Mouse (Mus musculus) urinary bladder, postnatal 4 days (tissue): ENCODE results near the gene Chmp5.
A peak's percentile ranks its signal among the peaks of the same experiment; 100 is the strongest.
"Not testable (repeated sequence)": the region's sequence is repeated elsewhere in the genome, so short reads cannot be mapped to it uniquely, and the experiment has no call there.

Experiments
- DNase-seq, 2 experiments: peaks; one replicate each; pipeline ENCODE4 v3.0.0; 2021 to 2022; ENCODE audit warnings: low spot score in 2 of 2

Chmp5 gene

DNA sequence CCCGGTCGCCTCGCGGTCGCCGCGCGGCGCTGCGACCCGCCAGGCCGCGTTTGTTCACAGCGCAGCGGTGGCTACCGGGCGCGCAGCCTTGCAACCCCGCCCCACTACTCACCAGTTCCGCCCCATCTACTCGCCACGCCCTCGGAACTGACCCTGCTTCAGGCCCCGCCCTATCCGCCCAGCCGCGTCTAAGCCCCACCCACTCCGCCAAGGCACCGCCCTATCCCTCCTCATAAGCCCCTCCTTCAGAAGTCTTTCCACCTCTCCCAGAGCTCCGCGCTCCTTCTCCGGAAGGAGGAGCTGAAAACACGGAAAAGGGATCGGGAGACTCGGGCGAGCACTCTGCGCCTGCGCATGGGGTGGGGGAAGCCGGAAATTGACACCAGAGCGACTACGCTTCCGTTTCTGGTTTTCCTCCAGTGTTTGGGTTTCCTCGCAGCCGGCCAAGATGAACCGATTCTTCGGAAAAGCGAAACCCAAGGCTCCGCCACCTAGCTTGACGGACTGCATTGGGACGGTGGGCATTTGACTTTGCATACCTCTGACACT lies at the start of gene Chmp5, which contains the start of gene Bag1:
Gene Chmp5 (plus strand): TSS at position 248 of the 549 bp plus-strand sequence.
Gene Bag1 (minus strand): TSS at position 135 of the 549 bp plus-strand sequence.
- DNase-seq: peak; percentile 99

DNA sequence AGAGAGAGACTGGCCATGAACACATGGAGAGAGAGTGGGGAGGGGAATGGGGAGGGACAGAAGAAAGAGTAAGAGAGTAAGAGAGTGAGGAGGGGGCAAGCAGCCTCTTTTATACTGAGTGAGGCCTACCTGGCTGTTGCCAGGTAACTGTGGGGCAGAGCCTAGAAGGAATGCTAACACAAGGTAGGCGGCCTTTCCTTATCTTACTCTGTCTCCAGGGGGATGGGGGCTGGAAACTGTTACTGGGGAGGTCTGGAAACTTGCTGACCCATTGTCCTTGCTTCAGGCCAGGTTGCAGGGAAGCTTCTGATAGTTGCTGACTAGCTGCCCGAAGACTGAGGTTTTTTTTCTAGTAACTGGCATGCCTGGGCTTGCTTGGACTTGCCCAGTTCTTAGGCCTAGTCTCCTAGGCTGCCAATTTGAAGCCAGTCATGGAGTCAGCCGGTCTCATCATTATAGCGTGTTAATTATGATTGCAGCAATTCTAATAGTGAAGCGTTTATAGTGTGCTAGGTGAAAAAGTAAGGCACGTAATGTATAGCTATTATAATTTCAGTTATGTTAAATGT lies 49.6 kb upstream of the Chmp5 start:
- no peak for DNase-seq

DNA sequence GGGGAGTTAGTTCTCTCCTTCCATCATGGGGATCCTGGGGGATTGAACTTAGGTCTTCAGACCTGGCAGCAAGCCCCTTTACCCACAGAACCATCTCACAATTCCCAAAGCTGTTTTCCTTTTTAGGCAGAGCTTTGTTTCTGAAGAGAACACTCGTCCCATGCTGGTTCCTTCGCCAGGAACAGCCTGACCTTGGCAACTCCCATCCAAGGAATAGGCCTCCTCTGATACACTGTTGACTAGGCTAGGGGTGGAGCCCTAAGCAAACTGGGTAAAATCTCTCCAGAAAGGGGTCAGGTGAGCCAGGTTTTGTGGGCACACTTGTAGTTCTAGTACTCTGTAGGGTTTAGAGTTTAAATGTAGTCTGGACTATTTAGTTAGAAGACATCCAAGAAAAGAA lies 48.9 kb upstream of the Chmp5 start:
- no peak for DNase-seq

DNA sequence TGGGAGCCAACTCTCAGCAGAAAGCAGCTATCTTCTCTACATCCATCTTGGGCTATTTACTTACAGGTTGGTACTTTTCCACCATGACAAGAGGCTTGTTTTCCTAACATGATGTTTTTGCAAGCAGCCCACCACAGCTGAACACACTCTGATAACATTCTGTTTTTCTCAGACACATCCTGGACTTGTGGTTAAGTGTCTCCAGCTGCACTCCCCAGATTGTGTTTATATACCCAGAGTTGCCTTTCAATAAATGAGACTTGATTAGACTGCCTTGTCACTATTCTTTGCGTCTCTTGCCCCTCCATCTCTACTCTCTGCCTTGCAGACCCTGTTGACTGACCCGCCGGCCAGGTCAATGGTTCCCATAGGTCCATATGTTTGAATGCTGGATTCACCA lies 48.1 kb upstream of the Chmp5 start:
- no peak for DNase-seq

DNA sequence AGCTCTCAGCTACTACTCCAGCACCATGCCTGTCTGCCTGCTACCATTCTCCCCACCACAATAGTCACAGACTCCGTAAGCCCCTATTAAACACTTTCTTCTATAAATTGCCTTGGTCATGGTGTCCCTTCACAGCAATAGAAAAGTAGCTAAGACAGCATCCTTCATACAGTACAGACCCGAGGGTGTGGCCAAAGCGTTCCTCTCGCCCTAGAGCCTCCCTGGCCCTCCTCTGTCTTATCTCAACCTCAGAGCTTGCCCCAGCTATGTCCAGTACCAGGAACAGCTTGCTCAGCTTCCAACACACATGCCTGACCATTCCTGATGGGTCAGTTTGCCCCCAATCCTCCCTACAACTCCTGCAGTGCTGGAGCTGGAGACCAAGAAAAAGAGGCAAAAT lies 47.6 kb upstream of the Chmp5 start:
- no peak for DNase-seq

DNA sequence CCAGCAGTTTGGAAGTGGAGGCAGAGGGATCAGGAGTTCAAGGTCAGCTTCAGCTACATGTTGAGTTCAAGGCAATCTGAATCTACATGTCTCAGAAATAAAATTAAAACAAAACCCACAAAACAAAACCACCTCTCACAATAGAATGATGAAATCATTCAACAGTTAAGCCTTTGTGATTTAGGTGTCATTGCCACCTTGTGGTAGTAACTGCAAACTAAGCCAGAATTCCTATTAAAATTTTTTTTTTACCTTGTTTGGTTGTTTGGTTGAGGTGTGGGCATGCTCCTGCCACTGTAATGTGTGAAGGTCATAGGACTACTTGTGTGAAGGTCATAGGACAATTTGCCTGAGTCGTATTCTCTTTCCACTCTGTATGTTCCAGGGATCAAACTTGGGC lies 41.9 kb upstream of the Chmp5 start:
- DNase-seq: no peak

DNA sequence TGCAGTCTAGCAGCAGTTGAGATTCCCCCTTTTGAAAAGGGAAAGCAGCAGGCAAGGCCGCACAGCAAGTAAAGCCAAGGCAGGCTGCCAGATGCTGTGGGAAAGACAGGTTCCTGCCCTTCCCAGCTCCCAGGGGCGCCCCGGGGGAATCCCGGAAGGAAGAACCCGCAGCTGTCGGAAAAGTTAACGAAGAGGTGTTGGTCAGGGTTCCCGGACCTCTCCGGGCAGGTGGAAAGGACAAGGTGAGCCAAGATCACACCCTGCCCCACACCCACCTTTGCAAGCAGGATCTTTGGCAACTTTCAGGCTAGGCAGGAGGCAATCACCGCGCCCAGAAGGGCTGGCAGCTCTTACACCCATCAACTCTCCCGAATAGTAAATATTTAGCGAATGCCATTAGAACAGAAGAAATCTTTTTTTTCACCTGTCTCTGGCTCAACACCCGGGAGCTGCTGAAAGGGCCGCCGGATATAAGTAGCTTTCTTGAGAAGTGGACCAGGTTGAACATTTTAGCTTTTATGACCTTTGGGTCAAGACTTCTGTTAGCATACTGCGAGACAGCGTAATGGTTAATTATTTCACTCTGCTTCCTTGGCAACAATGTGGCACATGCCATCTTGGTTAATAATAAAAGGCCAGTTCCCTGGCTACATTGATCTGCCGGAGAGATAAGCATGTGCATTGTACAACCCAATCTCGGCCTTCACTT lies 39.8 kb upstream of the Chmp5 start:
- DNase-seq: peak in 1 of 2 experiments; percentile 37

DNA sequence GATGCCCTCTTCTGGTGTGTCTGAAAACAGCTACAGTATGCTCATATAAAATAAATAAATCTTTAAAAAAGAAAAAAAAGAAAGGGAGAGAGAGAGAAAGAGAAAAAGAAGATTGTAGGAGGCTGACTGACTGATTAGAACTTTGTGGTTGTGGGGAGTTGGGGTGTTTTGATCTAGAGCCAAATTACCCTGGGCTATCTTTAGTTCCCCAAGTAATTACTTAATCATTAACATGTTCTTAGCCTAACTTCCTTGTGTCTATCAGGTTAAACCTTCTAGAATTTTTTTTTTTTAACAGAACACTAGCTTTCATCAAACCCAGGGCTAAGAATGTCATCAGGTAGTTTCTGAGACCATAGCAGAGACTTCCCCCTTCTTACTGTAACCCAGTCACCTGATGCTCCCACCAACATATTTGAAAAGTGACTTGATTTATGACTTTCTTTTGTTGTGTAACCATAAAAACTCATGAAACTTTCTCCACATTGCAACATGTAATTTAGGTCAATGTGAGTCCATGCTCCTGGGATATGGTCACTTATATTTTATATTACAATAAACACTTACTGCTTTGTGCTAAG lies 33.8 kb upstream of the Chmp5 start:
- no peak for DNase-seq

DNA sequence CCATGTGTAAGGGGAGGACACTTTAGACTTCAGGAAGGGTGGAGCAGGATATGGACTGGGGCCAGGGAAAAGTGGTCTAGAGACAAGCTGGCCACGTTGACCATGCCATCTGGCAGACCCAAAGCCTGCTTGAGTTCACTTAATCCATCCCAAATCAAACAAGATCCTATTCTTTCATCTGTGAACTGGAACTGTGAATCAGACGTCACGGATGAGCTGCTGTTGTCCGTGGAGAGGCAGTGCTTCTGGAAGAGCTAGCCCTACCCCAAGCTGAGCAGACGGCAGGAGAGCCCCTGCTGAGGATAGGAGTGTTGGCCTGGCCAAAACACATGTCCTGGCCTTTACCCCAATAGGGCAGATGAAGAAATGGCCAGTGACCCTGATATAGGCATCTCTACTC lies 32.3 kb upstream of the Chmp5 start:
- no peak for DNase-seq

DNA sequence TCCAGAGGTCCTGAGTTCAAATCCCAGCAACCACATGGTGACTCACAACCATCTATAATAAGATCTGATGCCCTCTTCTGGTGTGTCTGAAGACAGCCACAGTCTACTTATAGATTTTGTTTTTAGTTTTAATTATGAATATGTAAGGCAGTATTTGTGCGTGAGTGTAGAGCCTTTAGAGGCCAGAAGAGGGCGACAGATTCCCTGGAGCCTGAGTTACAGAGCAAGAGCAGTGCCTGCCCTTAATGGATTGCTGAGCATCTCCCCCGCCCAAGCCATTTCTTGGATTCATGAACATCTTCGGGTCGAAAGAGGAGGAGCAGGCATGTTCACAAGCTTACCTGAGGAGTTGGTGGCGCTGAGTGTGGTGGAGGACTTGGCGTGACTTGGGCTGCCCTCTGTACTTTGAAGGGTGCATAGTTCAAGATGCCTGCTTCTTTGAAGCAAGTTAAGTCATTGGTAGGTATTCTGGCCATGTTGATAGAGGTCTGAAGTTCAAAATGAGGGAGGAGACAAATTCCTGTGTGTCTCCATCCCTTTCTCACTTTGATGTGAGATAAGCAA lies 31.5 kb upstream of the Chmp5 start:
- DNase-seq: no peak

DNA sequence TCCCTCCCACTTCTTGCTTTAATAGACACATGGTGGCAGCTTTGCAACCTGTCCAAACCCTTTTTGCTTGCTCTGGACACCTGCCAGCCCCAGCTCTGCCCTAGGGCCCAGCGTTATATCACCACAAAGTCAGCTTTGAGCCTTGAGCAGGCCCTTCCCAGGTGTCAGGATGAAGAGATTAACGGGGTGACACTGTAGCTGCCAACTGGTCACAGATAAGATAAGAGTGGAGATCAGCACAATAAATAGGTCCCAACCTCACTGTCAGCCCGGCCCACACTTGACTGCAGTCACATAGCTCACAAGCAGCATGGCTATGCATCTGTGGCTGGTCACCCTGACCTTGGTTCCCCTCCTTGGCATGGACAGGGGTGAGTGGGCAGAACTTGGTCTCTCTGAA lies 28.4 kb upstream of the Chmp5 start, which contains the start of gene Spink4:
Gene Spink4 (plus strand): TSS at position 268 of the 400 bp plus-strand sequence.
- no peak for DNase-seq

DNA sequence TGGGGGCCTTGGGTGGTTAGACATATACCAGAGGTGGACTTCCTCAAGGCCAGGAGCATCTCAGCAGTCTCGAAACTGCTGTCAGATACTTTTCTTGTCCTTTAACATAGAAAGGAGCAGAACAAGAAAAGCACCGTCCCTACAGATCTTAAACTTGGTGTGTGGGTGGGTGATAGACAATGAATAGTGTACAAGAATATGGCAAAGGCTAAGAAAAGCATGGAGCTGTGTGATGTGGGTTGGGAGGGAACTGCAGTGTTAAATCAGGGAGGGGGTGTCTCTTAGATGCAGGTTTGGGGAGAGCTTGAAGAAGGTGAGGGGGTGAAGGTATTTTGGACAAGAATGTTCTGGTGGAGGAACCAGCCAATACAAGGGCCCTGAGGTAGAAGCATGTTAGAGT lies 27.6 kb upstream of the Chmp5 start:
- no peak for DNase-seq

DNA sequence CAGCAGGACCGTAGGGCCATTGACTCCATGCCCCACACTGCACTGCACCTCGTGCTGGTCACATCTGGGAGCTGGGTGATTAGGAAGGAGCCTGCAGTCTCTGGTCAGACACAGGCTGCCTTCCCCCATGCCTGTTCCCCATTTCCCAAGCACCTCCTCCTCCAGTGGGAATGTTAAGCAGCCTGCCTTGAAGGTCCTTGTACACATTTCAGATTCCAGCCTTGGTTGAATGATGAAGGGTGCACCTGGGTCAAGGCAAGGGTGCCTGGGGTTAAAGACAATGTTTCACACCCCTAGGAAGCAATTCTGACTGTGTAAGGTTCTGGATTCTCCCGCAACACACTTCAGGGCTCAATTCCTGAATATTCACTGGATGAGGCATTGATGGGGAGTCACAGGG lies 26.9 kb upstream of the Chmp5 start:
- DNase-seq: no peak

DNA sequence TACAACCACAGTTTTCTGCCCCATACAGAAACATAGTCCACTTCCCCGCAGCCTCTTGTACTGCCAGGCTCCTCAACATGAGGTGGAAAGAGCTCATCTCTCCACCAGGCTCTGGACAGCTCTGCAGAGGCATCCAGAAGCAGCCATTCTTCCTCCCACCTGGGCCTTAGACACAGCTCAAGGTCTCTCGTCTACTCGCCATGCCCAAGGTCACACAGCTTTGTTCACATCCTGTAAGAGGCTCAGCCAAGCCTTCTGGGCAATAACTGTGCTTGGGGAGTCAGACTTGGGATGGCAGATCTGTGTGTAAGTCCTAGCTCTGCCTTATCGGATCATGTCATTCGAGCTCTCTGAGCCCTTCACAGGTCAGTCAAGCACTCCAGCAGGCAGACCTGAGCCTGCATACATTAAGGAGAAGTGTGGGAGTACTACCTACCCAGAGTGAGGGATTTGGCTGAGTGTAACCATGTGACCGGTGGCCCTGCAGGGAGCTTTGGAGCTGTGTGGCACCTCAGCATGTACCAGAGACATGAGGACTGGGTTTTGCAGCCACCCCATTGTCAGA lies 25.0 kb upstream of the Chmp5 start:
- DNase-seq: no peak

DNA sequence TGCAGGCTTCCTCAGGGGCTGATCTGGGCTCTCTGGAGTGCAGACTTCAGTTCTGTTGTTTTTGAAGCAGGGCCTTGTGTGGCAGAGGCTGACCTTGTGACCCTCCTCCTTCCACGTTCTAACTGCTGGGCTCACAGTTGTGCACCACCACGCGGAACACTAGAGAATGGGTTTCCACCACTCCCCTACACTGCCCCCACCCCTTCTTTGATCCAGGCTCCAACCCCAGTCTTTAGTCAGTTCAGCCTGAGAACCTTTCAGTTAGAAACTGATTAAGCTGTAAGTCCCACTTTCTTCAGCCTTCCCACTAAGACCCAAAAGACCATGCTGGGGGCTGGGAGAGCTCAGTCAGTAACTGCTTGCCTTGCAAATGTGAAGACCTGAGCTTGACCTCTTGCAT lies 22.6 kb upstream of the Chmp5 start:
- DNase-seq: no peak

DNA sequence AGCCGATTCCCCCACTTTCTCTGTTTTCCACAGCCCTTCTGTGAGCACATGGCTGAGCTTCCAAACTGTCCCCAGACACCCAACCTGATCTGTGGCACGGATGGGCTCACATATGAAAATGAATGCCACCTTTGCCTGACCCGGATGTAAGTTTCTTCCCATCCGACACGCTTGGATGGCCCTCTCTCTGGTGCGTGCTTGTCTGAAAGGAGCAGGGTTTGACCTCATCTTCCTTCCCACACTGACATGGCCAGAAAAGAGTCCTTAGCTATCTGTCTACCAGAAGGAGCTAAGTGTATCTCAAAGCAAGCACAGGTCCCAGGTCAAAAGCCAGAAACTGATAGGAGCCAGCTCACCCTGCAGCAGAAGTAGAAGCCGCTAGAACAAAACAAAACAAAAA lies 19.2 kb upstream of the Chmp5 start:
- DNase-seq: no peak

DNA sequence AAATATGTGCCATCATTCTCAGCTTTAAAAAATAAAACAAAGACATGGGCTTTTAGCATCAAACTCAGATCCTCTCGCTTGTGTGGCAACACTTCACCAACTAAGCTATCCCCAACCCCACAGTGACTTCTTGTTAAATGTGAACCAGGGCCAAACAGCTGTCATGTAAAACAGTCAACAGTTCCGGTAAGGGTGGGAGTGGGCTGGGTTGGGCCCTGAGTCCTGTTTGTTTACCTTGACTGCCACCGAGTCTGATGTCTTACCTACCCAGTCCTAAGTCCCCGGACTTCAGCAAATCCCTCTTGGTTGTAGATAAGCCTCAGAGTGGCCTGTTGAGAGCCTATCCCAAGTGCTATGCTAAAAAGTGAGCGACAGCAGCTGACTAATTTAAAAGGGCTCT lies 14.5 kb upstream of the Chmp5 start:
- DNase-seq: no peak

DNA sequence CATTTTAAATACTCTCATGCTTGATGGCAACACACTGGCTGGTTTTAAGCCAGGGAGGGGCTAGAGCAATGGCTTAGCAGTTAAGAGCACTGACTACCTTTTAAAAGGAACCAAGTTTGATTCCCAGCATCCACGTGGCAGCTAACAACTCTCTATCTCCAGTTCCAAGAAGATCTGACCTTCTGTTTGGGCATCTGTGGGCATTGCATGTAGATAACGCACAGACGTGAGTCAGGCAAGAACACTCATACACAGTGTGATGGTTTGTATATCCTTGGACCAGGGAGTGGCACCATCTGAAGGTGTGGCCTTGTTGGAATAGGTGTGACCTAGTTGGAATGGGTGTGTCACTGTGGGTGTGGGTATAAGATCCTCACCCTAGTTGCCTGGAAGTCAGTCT lies 13.8 kb upstream of the Chmp5 start:
- not testable (repeated sequence) for DNase-seq

DNA sequence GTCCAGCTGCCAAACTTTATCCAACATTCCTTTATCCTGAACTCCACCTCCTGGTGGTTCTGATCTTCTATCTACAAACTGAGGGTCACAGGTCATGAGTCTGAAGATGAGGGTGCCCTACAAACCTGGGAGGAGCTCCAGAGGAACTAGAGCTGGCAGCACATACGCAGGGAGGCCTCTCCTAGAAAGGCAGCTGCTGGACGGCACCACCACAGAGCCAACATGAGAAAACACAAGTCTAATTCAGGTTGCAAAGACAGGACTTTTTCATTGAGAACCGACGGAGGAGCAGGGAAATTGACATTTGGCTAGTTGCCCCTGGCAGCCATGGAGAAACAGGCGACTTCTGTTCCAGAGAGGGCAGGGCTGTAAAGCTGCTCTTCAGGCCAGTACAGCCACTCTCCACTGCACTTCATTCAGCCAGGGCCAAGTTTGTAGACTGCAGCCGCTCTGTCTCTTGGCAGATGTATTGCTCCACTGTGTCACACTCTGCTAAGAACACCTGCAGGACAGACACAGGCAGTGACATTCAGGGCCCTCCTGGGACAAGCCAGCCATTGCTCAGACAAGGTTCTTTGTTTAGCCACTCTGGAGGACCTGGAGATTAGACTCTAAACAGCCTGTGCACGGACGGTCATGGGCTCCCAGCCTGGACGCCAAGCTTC lies 11.9 kb upstream of the Chmp5 start:
- peak in 1 of 2 experiments; percentile 61 for DNase-seq

DNA sequence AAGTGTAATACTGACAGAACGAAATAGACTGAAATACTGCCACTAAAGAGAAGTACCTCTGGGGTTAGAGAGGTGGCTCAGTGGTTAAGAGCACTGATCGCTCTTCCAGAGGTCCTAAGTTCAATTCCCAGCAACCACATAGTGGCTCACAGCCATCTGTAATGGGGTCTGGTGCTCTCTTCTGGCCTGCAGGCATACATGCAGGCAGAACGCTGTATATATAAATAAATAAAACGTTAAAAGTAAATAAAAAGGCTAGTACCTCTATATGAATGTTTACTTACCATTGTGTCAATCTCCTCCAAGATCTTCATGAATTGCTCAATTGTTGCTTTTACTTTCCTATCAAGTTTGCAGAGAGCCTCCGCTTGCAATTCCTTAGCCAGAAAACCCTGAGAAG lies 9.4 kb upstream of the Chmp5 start:
- DNase-seq: no peak

DNA sequence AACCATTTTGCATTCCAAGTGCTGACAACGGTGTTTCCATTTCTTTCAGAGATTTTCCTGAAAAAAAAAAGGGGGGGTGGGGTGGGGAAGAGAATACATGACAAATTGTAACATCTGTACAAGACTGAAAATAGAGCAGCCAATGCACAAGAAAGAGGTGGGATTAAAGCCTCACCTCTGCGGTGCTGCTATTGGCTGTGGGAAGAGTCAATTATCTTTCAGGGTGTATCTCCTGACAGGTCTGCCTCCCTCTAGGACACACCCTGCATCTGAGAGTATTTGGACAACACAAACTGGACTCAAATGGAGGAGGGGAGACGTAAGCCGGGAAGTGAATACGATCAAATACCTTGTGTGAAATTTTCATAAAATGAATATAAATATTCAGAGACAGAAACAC lies 4.6 kb upstream of the Chmp5 start:
- DNase-seq: no peak
